Mouse (Mus musculus): Measurements from ENCODE around the gene Gm20403.
"Not testable (repeated sequence)": the region's sequence is repeated elsewhere in the genome, so short reads cannot be mapped to it uniquely, and the experiment has no call there.

Gene Gm20403

GRCm38 (mm10) chr12:54986052-54986717 lies at the start of gene Gm20403:
Gene Gm20403, minus strand, starts transcription at chr12:54986529.
- DNase-seq: peak; percentile 85 to 86

DNA sequence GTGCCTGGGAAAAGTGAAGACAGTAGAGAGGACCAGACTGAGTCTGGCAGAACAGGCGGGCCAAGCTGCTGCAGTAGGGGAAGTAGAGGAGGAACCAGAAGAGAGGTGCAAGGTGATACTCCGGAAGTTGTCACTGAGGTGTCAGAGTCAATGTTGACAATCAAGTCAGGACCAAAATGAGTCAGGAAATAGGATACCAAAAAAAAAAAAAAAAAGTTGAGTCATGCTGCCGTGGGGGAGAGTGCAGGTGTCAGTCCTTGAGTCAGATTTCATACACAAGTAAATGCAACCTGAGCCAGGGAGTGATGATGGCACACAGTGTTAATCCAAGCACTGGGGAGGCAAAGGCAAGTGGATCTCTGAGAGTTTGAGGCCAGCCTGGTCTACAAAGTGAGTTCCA lies 40.8 kb upstream of the Gm20403 start:
- DNase-seq: no peak

DNA sequence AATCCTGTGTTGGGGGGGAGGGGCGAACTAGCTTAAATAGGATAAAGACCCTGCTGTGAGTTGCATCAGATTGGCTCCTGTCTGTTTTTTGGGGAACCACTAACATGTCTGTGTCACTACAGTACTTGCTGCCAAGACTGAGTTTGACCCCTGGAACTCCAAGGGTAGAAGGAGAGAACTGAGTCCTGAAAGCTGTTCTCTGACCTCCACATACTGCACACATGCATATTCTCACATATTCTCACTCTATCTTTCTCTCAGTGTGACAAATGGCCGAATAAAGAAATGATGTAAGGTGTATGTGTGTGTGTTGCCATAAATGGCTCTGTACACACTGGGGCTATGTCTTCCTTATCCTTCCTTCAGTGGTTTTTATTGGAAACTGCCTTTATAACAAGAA lies 37.0 kb upstream of the Gm20403 start:
- no peak for DNase-seq

GRCm38 (mm10) chr12:55019421-55019877 lies 33.1 kb upstream of the Gm20403 start:
- DNase-seq: no peak

DNA sequence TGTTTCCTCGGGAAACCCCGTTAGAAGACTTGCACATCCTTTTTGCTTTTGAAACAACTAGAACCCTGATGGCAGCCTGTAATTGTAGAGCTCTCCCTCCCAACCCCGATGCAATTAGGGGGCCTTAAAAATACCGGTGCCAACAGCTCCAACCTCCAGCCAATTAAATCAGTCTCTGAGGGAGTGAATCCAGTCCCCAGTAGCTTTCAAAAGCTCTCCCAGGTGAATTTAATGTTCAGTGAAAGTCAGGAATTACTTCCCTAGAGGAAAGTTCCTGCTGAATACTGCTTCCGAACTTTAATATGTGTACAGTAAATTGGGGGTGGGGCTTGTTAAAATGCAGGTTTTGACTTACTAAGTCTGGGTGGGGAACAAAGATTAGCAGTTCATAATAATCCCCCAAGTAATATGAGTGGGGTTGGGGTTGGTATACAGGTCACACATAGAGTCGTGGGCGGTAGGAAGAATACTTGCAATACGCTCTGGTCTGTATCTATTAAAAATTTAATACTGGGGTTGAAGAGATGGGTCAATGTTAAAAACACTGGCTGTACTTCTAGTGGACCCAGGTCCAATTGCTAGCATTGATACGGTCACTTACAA lies 30.9 kb upstream of the Gm20403 start:
- no peak for DNase-seq

GRCm38 (mm10) chr12:55016339-55017118 lies 30.2 kb upstream of the Gm20403 start:
- DNase-seq: no peak

- no peak for DNase-seq
Measured at GRCm38 (mm10) chr12:55015428-55015827, 29.1 kb upstream of the Gm20403 start.

DNA sequence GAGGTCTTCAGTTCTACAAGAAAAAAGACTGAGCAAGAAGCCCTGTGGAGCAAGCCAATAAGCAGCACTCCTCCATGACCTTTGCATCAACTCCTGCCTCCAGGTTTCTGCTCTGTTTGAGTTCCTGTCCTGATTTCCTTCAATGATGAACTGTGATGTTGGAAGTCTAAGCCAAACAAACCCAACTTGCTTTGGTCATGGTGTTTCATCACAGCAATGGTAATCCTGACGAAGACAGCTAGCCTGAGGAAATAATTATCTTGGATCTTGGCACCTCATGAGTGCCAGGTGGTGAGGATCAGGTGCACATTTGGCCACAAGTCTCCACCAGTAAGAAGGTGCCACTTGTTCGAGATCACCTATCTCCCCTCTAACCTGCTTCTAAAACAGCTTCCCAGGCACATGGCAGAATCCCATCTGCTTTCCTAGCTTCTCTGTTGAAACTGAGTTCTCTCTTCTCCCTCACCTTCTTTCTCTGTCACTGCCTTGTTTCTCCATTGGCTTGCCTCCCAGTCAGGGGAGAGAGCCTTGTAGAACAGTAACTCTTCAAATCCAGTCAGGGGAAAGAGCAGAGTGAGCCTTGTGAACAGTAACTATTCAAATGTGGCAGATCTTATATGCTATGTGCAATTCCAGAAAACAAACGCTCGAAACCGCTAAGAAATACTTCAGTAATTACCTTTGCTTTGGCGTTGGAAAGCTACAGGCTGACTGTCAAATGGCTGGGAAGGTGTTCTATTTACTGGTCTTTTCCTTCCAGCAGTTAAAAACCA lies 27.5 kb upstream of the Gm20403 start, which contains the start of gene Baz1a:
Gene Baz1a (minus strand): TSS at position 723 of the 773 bp plus-strand sequence.
- DNase-seq: peak; percentile 20 to 34

- no peak for DNase-seq
Measured at GRCm38 (mm10) chr12:55013031-55013430, 26.7 kb upstream of the Gm20403 start.

GRCm38 (mm10) chr12:55007361-55008008 lies 21.2 kb upstream of the Gm20403 start:
- DNase-seq: no peak

GRCm38 (mm10) chr12:55006071-55006470 lies 19.7 kb upstream of the Gm20403 start:
- DNase-seq: no peak

DNA sequence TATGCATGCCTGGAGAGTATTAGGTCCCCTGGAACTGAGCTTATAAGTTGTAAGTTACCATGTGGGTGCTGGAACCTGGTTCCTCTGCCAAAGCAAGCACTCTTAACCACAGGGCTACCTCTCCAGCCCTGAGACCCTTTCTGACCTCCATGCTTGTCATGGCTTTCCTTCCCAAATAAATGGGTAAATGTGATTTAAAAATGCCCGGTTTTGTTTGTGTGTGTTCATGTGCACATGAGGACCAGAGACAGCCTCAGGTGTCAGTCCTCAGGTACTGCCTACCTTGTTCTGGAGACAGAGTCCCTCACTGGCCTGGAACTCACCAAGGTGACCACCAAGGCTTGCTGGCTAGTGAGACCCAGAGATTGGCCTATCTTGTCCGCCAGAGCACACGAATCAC lies 18.1 kb upstream of the Gm20403 start:
- no peak for DNase-seq

DNA sequence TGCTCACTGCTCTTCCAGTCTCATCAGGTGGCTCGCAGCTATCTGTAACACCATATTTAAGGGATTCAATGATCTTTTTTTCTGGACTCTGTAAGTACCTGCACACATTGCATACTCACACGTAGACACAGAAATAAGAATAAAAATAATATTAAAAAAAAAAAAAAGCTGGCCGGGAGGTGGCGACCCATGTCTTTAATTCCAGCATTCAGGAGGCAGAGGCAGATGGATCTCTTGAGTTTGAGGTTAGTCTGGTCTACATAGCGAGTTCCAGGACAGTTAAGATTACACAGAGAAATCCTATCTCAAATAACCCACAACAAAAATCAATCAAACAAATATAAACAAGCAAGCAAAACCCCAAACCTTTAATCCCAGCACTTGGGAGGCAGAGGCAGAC lies 17.5 kb upstream of the Gm20403 start:
- DNase-seq: no peak

- not testable (repeated sequence) for DNase-seq
Measured at GRCm38 (mm10) chr12:55002532-55002931, 16.2 kb upstream of the Gm20403 start.

DNA sequence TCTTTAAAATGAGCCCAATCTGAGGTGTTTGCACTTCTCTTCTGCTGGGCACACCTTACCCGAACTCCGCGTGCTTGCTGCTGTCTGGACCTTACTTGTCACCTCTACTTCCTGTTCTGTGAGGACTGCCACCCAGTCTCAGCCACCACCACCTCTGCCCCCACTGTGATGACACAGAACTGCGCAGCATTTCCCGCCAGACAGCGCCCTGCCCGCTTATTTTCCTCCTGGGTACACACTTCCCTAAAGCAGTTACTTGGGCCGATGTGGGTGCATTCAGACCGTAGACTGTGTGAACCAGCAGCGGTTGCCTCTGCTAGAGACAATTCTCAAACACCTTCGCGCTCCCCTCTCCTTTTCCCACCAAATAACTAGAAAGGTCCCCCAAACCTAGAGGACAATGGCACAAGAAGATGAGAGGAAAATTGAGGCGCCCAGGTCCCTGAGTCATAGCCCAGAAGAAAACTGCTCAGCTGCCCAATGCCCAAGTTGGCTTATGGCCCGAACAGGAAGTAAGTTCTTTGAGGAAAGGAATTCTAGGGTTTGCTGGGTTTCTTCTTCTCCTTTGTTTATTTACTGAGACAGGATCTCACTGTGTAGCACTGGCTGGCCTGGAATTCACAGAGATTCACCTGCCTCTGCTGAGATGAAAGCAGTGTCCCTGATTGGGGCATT lies 12.8 kb upstream of the Gm20403 start:
- peak; percentile 18 to 36 for DNase-seq

- DNase-seq: no peak
Measured at GRCm38 (mm10) chr12:54998411-54998810, 12.1 kb upstream of the Gm20403 start.

DNA sequence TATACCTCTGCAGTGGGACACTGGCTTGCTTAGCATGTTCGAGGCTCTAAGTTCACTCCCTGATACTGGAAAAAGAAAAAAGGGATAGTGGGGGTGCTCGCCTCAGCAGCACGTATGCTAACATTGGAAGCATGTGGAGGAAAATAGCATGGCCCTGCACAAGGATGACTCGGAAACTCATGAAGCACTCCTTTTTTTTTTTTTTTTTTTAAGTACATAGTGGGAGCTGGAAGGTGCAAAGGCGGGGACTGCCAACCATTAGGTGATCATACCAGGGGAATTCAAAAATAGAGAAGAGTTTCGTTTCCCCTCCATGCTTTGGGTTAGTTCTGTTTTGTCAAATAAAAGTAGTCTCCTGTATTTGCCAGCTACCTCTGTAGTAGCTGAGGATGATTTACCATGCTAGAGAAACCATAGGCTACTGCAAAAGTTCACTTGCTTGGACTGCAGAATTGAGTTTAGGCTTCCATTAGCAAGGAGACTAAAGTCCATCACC lies 10.7 kb upstream of the Gm20403 start:
- DNase-seq: no peak

DNA sequence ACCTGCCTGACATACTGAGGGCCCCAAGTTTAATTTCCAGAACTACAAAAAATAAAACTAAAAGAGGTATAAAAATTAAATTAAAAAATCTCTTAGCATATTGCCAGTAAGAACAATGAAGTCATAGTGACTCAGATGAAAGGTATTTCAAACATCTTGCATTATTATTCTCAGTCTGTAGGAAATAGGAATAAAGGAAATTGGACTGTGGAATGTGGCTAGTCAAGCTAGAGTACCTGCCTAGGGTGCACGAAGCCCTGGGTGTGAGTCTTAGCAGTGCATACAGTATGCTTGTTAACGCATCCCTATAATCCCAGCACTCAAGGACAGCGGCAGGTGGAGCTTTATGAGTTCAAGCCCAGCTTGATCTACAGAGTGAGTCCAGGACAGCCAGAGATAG lies 9.6 kb upstream of the Gm20403 start:
- no peak for DNase-seq

GRCm38 (mm10) chr12:54994418-54994817 lies 8.1 kb upstream of the Gm20403 start:
- no peak for DNase-seq

DNA sequence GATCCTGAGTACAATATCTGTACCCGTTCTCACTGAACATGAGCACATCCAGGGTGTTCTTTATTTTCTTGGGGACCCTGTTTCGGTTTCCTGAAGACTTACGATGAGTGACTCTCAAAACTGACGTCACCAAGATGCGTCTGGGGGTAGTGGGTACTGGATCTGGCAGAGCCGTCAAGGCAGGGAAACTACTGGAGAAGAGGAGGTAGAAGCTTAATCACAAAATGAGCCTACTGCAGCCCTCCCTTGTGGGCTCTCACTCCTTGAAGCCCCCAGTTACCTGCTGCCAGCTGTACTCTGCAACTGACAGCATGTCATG lies 7.7 kb upstream of the Gm20403 start:
- no peak for DNase-seq

DNA sequence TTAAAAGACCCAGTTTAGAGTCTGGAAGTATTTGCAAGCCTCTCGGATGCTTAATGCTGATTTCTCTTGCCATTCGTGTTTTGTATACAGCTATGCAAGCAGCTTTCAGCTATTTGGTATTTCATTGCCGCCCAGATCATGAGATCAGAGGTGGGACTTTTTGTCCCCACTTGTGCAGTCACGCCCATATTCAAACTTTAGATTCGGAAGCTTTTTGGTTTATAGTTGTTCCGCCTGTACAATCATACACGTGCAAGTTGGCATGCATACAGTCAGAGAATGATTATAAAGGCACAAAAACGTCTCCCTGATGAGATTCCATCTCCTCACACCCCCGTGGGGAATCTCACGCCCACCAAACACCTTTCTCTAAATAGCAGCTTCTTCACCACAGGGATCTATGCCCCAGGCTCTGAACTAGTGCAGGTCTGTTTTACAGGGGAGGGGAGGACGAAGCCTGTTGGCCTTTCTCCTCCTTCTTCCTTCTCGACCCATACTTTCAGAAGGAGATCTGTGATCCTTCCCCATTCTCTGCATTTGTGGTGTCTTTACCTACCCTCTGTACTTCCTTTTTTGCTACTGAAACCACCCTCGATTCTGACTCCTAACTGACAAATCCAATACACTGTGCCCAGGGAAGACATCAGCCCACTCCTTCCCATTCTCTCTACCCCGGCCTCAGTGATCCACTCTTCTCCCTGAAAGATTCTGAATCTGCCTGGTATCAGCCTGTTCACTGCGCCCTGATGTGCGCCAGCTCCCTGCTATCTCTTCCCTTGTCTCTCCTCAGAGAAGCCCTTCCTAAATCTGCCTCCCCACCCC lies 7.1 kb upstream of the Gm20403 start:
- DNase-seq: no peak

All from kidney, postnatal 36 days (tissue).